Mouse (Mus musculus): Measurements from ENCODE around the gene Dse.

DNA sequence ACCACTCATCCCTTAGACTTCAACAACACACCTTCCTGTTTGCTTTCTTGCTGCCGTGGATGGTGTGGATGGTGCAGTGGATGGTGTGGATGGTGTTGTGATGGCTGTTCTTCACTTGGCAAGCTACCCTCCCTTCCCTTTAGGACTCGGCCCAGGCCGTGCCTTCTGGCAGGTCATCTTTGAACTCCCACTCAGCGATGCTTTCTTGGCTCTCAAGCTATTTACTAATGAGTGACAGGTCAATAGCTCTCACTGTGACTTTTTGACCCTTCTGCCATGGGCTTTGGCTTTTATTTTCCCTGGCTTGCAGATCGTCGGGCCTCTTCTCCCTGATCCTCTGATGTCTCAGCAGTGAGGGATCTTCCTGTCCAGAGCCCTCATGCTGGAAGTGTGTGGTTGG, 71.1 kb downstream of the Dse start:
- TF ChIP-seq CTCF (conservative IDR thresholded peaks at IDR 0.05; ENCODE audit: low read length) = no peak
- TF ChIP-seq NANOG (IDR thresholded peaks at IDR 0.05; ENCODE audit: borderline replicate concordance, low read length) = no peak
